Mouse (Mus musculus) T-helper 1 cell (primary cell): ENCODE results near the gene Ptpn14.

Experiments
- in situ Hi-C: fragments of 300-600 bp; cut with MboI, MseI; formaldehyde crosslinking; loops from one replicate; pipeline ENCODE4 v1.15.1; 2025; ENCODE audit warnings: high pct_unique_total_duplicates

Ptpn14 gene

DNA sequence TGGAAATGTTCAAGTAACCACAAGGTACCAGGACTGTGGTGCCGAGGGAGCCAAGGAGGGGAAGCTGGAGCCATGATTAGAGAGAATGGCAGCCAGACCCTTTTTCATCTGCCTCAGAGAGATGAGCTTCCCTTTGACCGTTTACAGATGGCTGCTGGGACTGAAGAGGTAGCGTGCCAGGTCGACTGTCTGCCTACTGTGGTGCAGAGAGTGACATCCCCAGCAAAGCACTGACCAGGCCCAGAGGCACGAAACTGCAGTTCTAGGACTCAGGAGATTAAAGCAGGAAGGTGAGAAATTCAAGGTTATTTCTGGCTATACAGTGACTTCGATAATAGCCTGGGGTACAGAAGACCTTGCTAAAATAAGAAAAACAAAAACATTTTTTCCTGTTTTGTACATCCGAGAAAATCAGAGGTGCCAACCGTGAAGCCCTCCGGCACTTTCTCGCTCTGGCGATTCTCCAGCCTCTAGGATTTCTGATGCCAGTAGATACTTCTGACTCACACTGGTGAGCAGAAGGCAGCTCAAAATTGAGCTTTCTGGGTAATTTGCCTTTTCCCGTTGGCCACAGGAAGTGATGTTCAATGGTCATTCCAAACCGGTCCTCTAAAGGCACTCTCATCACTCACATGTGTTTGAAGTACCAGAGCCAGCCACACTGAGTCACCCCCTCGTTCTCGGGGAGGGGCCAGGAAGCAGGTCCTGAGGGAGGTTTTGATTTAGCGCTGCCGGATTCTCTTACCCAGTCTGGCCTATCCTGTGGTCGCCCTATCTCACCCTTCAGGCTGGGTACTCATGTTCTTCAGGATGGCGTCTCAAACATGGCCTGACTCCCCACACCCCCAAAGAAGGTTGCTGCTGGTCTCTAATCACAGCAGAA is 11.9 kb upstream of the Ptpn14 start:
- in situ Hi-C loops, result no loop called here

DNA sequence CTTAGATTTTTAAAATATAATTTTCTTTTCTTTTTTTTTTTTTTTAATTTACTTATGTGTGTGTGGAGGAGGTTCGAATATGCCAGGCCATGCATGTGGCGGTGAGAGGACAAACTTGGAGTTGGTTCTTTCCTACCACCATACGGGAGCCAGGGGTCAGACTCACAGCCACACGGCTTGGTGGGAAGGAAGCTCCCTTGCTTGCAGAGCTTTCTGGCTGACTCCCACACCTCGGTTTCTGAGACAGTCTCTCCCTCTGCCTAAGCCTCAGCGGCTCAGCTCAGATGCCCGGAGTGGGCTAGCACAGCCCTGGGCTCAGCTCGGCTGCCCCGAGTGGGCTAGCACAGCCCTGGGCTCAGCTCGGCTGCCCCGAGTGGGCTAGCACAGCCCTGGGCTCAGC is 10.5 kb upstream of the Ptpn14 start:
- in situ Hi-C loops, result no loop called here

DNA sequence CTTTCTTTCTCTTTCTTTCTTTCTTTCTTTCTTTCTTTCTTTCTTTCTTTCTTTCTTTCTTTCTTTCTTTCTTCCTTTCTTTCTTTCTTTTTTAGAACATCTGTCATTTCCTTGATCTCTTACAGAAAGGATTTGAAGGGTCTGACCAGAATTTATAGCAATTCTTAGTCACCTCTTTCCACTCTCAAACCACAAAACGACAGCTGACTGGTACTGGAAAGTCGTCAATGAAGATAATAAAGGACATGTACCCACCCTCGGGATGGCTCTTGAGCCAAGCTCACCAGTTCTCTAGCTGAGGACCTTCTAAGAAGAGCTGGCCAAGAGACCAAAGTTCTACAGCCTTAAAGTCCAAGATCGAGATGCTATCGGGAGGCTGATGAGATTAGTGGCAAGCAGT is 9.5 kb upstream of the Ptpn14 start:
- in situ Hi-C loops, result no loop called here

DNA sequence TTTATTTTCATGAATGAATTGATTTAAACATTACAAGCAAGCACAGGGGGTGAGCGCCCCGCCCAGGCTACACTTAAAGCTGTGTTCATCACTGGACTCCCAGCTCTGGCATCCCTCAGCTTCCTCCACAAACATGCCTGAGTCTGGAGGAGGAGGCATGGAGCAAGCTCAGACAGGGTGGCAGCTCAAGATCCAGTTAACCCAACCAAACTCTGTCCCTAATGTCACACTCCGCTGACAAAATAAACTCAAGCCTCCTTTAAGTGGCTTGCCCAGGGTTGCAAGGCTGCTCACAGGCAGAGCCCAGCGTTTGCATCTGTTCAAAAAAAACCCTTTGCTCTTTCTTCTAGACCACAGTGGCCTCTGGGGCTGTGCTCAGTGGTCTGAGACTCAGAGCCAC is 1.9 kb upstream of the Ptpn14 start:
- in situ Hi-C loops, result no loop called here

DNA sequence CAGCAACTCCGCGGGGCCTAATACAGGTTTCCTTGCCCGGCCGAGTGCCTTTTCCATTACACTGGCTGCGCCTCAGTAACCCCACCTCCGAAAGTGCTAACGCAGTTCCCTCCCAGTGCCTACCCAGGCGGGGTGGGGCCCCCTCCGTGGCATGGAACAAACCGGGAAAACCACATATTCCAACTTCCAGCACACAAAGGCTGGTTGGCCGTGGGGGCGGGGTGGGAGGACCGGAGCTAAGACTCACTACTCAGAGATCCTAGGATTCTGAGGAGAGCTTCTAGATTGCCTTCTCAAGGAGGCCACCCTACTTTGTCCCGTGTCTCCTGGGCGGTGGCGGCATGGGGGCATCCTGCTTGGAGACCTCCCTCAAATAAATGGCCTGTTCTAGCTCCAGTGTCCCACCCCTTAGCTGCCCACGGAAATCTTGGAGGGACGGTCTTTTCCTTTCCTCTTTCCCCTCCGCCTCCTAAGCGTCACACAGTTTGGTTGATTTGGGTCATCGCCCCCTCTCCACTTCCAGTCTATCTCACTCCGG is 653 bp upstream of the Ptpn14 start:
- in situ Hi-C loops, result no loop called here

DNA sequence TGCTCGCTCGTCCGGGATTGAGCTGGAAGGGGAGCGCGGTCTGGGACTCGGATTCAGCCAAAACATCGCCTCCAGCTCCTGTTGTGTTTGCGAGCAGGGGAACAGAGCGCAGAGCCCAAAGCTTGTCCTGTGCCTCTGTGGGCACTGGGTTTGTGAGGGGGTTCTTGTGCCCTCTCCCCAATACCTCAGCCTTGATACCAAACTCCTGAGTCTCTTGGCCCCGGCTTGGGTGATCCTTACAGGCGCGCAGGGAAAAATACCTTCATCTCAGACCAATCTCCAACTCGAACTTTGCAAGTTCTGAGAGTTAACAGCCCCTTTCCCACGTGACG is 682 bp downstream of the Ptpn14 start:
- in situ Hi-C loops, result no loop called here

DNA sequence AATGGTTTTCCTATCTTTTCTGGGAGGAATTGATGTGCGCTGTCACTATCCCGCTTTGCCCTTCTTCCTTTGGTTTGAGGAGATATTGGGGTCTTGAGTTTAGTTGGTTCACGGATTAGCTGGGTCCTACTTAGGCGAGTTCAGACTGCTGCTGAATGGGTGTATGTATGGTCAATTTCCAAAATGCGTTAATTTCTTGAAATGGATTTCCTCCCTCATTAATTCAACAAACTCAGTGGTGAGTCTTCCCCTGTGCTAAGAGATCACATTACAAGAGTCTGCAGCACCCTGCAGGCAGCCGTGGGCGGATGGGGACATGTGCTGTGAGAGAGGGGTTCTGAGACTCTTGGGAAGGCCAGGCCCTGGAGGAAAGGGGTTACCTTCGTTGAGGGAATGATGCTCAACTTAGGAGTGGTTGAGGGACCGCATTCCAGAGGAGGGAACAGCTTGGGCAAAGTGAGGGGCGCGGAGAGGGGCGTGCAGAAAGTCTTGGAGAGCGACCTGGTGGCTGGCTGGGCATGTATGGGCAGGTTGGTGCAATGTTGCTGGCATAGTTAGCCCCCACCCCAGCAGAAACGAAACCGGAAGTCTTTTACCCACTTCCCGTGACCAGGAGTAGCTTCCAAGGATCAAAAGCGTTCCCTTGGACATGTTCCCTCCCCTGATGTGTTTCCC is 1.2 kb downstream of the Ptpn14 start:
- in situ Hi-C loops, result no loop called here

DNA sequence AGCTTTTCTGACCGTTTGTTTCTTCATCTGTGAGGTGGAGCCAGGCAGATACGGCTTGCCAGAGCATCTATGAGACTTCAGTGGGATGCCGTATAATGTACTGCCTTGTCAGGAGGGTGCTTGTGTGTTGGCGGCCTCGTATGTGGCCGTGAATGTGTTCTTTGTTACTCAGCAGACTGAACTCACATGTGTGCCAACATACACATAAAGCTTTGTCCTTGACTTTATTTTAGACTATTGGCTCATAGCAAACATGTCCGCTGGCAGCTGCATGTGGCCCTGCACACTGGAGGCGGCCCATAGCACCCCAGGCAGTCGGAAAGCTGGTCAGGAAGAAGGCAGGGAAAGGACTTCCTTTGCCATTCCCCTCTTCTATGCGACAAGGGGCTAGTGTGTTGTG is 3.6 kb downstream of the Ptpn14 start:
- in situ Hi-C loops, result no loop called here

DNA sequence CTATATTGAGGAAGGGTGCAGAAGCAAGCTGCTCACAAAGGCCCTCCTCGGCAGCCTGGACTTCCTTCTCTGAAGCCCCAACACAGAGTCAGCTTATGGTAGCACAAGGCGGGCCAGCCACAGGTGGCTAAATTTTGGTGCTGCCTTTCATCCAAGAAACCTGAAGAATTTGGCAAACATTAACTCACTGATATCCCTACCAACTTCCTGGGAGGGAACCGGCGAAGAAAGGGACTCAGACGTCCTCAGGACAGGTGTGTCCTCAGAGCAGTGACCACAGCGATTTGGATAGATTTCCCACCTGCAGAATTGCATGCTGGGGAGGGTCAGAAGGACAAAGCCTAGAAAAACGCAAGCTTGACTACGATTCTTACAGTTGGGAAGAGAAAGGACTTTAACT is 4.1 kb downstream of the Ptpn14 start:
- in situ Hi-C loops, result no loop called here

DNA sequence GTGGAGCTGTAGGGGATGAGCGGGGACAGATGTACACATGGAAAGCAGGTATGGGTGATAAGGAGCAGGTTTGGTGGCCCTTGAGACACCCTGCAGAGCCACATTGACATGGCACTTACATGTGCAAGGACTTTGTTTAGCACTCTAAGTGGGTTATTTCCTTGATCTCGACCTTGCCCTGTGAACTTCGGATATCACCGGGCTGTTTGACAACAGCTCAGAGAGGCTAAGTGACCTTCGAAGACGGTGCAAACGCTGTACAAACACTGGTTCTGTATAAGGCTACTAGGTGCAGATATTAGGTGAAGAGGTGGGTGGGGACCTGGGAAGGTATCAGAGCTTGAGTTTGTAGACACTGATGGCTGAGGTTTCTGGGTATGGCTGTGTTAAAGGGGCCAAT is 12.0 kb downstream of the Ptpn14 start:
- in situ Hi-C loops, result no loop called here

DNA sequence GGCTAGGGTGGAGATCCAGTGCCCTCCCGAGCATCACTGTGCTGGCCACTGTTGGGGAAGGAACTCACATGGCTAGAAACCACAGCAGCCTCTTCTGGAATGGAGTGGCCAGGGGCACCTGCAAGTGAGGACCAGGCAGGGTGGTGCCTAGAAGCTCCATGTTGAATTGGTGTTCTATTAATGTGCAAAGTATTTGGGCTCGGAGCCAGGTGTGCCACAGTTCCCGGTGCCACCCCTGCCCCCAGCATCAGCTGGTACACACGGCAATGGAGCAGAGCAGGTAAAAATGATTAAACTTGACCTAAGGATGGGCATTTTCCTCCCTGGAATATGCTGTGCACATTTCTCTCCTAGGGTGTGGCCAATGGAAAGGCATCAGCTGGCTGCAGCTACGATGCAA is 14.0 kb downstream of the Ptpn14 start:
- in situ Hi-C loops, result no loop called here

DNA sequence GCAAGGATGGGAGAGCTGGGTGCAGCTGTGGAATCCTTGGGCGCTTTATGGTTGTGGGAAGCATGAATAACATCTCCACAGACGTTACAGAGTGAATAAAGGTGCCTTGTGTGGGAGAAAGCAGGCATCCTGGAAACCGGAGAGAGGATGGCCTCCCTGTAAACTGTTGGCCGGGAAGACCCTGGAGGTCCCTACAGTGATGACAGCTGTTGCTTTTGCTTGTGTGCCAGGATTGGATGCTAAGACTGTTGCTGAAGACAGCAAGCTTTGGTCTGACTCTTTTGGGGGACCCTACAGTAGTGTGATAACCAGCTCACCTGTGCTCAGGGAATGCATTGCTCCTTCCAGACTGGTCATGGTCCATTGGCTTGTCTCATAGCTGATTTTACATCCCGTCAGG is 15.1 kb downstream of the Ptpn14 start:
- in situ Hi-C loops, result no loop called here

DNA sequence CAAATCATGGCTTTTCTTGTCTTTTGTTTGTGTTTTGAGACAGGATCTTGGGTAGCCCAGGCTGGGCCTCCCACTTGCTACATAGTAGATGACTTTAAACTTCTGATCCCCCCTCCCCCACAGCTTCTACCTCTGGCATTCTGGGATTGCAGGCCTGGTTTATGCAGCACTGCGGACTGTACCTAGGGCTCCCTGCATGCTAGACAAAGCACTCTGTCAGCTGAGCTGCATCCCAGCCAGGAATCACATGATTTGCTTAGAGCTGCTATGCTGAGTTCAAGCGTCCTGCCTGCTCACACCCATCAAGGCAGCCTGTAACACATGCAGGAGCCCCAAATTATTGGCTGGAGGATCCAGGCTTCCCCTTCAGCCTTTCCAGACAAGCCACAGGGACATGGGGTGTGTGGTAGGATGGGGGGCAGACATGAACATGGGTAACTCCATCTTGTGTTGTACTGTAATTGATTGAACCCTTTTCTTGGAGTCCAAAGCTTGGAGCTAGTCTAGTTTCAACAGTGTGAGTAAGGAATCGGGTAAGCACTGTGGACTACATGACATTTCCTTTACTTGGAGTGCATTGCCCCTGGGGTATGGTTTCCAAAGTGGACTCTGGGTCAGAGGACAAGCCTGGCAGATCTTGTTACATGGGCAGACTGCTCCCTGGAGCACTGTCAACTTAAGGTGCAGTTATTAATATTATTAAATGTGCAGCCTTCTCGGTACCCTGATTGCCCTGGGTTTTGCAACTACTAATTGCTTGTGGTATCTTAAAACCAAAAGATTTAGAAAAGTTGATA is 17.0 kb downstream of the Ptpn14 start:
- in situ Hi-C loops, result no loop called here

DNA sequence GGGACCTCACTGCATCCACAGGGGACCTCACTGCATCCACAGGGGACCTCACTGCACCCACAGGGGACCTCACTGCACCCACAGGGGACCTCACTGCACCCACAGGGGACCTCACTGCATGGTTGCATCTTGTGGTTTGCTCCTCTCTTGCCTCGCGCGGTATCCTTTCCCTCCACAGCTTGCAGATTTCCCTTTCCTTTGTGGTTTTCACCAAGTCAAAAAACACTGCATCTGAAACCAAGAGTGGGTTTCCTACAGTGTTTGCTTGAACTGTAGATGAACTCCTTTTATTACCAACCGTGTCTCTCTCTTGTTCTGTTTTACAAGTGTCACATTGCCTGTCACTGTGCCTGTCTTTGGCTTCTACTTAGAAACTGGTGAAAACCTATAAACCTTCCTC is 18.5 kb downstream of the Ptpn14 start:
- in situ Hi-C loops, result no loop called here

DNA sequence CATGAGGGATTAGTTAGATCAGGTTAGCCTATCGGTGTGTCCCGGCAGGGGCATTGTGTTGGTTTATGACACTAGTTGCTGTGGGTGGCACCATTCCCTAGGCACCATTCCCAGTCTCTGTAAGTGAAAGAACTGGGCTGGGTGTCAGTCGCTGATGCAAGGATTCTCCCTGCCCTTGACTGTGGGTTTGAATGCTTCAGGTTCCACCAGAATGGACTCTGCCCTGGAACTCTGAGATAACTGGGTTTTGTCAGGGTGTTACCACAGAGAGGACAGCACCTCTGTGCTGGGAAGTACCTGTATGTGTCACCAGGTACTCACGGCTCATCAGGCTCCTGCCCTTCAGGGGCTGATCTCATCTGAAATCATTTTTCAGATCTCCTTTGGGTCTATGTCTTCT is 21.7 kb downstream of the Ptpn14 start:
- in situ Hi-C loops, result no loop called here

DNA sequence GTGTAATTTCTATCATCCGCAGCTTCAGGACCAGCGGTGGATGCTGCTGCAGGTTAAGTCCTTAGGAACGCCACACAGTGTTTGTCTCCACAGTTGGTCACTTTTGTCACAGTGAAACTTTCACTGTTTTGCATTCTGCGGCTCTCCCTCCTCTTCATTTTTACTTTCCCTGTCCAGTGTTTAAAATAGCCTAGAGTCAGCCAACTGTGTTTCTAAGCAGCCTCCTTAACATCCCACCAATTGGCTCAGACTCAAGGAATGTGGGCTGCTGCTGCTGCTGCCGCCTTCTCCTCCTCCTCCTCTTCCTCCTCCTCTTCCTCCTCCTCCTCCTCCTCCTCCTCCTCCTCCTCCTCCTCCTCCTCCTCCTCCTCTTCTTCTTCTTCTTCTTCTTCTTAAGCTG is 22.2 kb downstream of the Ptpn14 start:
- in situ Hi-C loops, result no loop called here

DNA sequence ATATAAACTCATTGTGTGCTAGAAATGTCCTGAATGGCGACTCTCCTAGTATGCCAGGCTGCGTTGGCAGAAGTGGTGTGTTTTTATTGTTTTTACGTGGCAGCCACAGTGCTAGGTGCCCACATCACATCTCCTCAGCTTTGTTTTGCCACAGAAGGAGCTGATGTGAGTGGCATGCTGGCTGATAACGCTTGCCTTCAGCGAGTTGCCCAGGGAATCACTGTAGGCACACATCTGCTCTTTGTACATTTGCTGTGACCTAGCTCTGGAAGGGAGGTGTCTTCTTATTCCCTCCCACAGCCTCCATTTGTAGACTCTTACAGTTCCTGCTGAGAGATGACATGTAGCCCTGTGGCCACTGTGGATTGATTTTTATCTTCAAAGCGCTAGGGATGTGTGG is 24.2 kb downstream of the Ptpn14 start:
- in situ Hi-C loops, result no loop called here

DNA sequence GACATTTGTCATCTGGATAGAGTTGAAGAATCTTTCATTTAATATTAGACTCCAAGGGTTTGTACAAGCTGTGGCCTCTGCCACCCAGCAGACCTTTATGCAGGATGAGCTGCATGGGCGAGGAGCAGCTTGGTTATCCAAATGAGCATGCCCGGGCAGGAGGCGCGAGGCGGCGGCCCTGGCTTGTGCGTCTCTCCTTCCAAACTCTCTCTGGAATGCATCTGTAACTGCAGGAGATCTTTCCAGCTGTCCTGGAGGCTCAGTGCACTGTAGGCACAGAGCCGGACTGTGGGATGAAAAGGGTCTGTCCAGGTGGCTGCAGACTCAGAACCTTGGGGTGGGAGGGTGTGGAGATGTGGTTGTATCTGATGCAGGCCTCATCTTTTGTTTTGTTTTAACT is 27.0 kb downstream of the Ptpn14 start:
- in situ Hi-C loops, result no loop called here

DNA sequence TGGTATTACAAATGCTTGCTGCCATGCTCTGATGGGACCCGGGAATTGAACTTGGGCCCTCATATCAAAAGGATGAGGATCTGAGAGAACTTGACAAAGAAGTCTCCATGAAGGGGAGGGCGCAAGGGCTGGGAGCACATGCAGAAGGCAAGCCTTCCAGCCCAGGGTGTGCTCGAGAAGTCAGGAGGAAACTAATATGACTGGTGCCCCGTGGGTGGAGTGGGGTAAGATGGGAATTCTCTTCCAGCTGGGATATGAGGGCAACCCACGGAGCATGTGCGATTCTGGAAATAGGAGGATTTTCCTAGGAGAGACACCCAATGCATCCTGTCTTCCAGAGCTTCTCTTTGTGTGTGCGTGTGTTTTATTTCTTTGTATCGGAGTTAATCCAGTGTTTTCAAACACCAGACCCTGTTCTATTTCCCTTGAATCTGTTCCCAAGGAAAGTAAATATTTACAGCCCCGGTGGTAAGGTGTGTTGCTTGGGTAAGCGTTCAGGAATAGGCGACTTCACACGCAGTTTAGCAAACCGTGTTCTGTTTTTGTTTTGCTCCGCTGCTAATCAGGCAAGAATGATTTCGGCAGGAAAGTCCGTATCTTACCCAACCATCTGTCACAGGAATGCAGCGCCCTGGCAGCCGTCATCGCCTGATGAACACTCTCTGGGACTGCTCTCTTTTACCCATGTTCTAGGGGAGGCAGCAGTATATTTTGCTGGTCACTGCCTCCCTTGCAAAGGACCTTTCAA is 28.4 kb downstream of the Ptpn14 start:
- in situ Hi-C loops, result no loop called here

DNA sequence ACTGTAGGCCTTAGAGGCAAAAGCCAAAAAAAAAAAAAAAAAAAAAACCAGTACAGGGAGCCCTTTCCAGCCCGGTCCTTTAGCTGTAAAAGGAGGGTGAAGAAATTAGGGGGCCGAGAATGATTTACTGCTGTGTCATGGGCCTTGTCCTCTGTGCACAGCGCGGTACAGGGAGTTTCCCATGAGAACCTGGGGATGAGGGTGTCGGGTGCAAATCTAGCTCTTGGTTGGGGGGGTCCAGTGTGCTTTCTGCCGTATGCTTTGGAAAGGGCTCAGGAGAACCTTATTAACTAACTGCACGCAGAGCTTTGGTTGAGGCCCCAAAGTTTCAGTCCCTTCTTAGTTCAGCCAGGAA is 29.0 kb downstream of the Ptpn14 start:
- in situ Hi-C loops, result no loop called here

DNA sequence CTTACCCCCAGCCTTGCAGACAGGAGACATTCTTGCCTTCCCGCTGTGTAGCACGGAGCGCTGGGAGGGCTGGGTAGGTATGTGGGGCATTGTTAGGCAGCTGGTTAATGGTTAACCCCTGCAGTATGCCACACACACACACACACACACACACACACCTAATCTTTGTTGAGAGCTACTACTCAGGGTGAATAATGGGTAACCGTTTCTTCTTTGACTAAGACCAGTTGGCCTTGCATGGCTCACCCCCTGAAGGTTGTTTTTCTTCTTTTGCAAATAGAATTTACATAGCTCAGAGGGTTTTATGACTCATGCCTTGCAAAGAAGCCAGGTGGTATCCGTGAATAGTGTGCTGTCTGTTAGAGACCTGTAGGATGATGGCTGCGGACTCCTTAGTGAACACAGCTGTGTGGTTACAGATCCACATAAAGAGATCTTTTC is 33.5 kb downstream of the Ptpn14 start:
- in situ Hi-C loops, result no loop called here

DNA sequence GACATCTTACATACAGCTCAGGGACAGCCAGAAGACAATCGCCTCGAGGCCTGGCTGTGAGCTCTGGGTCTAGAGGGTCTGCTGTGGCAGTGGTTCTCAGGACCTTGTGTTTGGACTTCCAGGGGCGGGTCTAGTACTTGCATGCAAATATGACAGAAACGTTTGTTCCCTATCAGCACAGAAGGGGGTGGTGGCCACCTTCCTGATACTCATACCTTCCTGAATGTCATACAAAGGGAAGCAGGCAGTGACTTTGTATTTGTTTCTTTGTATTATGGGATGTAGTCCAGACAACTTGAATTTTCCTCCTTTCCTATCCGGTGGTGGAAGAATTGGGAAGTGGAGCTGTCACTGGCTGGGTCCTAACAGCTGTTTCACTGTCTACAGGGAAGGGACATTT is 36.2 kb downstream of the Ptpn14 start:
- in situ Hi-C loops, result no loop called here
